Mouse (Mus musculus) embryo, embryonic 11.5 days (tissue): ENCODE results near the gene Cerk.

Experiments
- DNase-seq: peaks from one replicate; pipeline ENCODE4 v3.0.0-alpha.2; 2012; ENCODE audit warnings: low read depth, low spot score

The Cerk gene

DNA sequence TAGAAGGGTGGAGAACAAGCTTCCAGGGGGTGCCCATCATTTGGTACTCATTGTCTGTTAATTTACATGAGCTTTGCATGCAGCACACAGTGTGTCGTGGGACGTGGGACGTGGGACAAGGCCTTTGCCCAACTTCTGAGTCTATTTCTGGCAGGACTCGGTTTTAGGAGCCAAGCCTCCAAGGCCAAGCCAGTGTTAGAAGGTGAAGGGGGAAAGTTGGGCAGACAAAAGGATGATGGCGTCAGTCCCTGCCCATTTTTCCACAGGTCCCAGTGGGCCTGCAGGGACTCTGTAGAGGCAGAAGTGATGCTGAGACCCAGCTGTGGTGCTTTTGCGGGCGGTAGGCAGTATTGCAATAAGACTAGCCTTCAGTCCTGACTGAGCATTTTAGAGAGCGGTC lies 95.4 kb downstream of the Cerk start:
- DNase-seq = no peak

- DNase-seq = peak; percentile 36
Measured at GRCm38 (mm10) chr15:86089991-86090529, 95.9 kb downstream of the Cerk start.
